Mouse (Mus musculus): ENCODE measurements around the gene Tmc4.

DNA sequence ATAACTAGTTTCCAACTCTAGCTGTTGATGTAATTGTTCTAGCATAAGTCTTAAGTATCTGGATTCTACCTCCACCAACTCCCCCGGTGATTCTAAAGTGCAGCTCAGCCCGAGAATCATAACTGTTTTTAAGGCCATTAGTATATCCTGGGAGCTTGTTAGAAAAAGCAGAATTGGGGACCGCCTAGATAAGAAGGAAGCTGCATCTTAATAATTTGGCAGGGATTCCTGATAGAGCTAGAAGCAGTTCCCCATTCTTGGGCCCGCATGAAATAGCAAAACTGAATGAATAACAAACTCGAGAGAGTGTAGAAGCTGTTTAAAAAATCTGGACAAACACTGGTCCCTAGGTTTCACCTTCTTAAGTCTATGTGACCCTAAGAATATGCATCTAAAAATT lies 33.9 kb downstream of the Tmc4 start:
- TF ChIP-seq CTCF (IDR thresholded peaks at IDR 0.05; ENCODE audit: control insufficient read depth, insufficient read depth, low read length) (no peak), POLR2A (IDR thresholded peaks at IDR 0.05; ENCODE audit: borderline replicate concordance, control insufficient read depth, low read depth, low read length) (no peak)

Measured in bone marrow, adult 2 months (tissue).